Mouse (Mus musculus) cerebellum, adult 18-20 months (tissue): ENCODE measurements around the gene Cyp8b1.
A peak's percentile ranks its signal among the peaks of the same experiment; 100 is the strongest.

ENCODE experiments used
- DNase-seq, 2 experiments: peaks; one replicate each; pipeline ENCODE4 v3.0.0; 2021

Gene Cyp8b1

DNA sequence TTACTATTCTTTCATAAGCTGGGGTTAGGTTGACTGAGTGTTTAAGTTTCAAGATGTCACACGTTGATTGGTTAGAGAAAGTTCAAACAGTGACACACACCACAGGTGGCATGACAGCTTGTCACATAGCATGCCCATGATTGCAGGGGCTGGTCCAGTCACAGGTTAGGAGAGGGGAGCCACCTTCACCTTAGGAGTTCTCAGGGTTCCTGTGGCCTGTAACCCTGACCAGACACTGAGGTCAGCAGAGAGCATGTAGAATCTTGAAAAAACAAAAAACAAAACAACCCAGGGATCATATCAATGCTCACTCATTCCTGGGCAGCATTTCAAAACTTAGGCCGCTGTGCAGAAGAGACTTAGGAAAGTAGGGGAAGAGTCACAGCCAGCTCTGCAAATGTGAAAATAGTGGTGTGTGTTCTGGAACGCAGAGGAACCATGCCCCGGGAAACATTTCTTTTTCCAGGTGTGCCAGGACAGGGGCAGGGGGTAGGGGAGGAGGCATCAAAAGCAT, 26.1 kb downstream of the Cyp8b1 start:
- no peak for DNase-seq

DNA sequence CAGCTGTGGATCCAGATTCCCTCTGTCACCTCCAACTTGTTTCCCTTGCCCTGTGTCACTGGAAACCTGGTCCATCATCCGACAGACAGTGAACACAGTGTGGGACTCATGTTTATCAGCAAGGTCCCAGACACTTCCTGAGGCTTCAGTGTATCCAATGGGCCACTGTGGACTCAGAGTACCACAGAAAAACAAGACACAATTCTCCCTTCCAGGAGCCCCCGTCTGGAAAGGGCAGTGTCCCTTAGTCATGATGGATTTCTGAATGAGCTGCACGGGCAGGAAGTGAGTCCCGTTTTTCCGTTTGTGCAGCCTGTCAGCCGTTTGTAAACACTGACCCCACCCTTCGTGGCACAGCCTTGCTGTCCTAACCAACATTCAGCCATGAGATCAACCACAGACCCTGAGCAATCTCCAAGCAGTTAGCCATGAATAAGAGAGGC, 34.1 kb downstream of the Cyp8b1 start:
- DNase-seq = no peak

DNA sequence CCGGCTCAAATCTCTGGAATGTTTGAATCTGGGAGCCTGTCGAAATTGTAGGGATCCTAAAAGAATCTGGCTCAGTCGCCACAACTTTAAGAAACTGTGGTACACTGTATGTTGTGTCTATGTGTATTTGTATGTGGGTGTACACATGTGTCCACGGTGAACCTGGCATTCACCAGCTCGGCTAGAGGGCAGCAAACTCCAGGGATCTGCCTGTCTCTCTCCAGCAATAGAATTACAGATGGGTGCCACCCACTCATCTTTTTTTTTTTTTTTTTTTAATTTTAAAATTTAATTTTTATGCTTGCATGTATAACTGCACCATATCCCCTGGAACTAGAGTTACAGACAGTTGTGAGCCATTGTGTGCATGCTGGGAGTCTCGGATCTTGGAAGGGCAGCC, 34.8 kb downstream of the Cyp8b1 start:
- DNase-seq = no peak

DNA sequence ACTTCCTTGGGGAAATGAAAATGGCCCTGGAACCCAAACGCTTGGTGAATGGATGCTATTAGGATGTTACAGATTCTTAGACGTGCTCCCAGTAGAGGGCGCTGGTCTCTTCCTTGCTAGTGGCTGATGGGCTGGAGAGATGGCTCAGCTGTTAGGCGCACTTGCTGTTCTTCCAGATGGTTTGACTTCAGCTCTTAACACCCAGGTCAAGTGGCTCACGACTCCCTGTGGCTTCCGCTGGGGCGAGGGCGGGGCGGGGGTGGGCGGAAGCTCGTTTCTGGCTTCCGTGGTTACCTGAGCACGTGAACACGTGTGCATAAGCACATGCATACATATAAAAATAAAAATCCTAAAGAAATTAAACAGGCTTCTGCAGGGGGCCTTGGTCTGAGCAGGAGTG, 35.3 kb downstream of the Cyp8b1 start:
- peak; percentile 62 to 64 for DNase-seq

DNA sequence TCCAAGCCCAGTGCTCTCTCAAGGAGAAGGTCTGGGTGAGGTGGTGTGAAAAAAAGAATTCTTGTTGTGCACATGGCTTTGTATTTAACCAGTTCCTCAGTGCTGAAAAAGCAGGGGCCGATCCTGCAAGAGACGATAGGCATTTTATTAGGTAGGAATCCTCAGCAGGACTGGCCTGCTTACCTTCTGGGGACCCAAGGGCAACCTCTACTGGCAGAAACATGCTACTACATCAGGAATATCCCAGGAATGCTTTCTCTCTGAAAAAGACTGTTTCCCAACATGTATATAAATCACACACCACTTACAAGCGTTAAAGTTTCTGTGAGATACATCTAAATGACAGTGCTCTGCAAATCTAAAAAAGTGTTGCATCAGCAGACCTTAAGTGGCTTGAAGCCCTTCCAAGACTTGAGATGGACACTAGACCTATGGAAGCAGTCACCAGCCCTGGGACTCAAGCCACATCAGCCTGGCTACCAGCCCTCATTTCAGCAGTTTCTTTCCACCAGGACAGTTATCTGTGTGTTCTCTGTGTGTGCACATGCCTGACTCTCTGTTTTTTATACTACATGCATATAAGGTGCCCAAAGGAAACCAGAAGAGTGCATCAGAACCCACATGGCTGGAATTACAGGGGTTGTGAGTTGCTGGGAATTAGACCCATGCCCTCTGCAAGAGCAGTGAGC, 38.9 kb downstream of the Cyp8b1 start:
- peak; percentile 78 for DNase-seq

DNA sequence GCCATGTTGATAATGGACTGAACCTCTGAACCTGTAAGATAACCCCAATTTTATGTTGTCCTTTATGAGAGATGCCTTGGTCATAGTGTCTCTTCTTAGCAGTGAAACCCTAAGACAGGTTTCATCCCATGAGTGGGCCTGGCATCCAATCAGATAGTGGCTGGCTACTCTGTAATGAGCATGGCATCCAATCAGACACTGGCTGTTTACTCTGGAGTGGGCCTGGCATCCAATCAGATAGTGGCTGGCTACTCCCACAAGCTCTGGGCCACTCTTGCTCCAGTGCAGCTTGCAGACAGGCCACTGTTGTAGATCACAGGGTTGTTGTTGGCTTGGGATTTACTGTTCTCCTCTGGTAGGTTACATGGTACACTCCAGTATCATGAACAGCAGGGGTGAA, 42.5 kb downstream of the Cyp8b1 start:
- DNase-seq = no peak

DNA sequence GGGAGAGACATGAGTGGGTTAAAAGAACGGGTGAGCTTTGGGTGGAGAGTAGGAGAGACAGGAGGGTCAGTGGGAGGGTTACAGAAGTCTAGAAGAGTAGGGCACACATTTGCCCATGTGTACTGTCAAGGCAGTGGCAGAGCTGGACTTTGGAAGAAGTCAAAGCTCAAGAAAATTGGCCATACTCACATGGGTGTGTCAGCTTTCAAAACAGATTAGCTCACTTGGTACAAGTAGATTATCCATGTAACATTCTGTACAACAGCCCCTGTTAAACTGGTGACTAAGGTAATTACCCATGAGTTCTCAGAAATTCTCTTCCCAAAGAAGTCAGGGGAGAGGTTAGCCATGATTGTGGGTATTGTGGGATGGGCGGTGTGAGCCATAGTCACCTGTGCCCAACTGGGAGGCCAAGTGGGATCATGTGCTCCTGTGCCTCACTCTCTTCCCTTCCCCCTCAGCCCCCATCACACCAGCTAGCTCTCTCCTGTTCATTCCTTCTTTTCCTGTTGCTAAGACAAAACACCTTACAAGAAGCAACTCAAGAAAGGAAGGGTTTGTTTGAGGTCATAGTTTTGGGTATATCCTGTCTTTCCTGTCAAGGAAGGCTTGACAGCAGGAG, 43.9 kb downstream of the Cyp8b1 start:
- no peak for DNase-seq

DNA sequence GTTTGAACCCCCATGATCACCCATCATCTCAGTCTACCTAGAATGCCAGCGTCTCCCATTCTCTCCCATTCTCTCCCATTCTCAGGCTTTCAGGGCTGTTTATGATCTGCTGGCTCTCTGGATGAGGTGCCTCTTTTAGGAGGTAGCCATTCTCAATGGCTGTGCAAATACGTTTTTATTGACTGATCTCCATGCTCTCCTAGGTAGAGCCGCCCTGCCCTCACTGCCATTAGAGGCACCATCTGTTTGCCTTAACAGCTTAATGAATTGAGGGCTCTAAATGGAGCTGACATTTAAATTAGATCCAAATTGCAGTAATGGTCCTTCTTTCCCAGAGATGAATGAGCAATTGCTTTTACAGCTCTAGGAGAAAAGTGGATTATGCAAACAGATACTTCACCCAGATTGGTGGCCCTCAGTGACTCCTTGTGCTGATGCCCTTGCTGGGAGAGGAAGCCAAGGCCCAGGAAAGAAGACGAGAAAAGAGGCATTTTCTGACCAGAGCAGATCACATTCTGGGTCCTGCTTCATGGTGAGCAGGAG, 46.1 kb downstream of the Cyp8b1 start:
- DNase-seq = no peak

DNA sequence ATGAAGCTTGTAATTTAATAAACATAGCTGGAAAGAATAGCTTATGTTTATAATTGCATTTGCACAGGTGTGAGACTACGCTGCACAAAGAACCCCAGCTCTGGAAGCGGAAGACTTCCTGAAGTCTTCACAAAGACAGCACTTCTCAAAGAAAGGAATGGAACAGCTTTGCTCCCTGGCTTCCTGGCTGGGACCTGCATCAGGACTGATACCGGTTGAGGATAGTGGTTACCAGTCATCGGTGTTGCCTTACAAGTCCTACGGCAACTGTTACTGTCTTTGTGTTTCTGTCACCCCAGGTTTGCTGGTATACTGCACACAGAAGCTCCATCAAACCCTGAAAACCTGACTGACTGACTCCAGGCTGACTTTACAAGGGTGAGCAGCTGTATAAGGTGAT, 46.7 kb downstream of the Cyp8b1 start:
- no peak for DNase-seq

DNA sequence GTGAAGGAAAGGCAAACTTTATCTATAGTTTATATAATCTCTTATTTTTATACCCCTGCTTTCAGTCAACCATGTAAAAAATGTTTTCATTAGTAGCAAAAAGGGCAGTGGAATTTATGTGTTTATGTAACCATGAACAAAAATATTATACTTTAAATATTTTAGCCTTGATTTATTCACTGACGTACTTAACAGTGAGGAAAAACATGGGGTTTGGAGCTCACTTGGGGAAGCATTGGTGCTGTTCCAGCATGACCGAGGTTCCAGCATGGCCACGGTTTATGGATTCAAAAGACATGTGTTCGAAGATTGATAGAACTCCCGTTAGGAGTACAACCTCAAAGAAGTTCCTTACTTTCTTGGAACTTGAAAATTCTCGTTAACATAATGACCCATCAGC, 47.9 kb downstream of the Cyp8b1 start:
- no peak for DNase-seq

DNA sequence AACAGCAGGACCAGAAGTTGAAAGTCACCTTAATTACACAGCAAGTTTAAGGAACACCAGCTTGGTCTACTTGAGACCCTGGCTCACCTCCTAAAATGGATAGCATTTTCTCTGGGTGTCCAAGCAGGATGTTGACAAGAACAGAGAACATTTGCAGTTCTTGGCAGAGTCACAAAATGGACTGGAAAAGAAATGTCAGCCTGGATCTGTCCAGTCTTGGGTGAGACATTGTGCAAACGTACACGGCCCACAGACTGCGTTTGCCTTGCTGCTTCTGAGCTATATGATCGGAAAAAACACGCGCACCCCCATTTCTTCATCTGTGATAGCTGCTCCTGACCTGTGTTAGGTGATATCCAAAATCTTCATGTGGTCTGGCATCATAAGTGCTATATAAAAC, 48.5 kb downstream of the Cyp8b1 start:
- no peak for DNase-seq

DNA sequence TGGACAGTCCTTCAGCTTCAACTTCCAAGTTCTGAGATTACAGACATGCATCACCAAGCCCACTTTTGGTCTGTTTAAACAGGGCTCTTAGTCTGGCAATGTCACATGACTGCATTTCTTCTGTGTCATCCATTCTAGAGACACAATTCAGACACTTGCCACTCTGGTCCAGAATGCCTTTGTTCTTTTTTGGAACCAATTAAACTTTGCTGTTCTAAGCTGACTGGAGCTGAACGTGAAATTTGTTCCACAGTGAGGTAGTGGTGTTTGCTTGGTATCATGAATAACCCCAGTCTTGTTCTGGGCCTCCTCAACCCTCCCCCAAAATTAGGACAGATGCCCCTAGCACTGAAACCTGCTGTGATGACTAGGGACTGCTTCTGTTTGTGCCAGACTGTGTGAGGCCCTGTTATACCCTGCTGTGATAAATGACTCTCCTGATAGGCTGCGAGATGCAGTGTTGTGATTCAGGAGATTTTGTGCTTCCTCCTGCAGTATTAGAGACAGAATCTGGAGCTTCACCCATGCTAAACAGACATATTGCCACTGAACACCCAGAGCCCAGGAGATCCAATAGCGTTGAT, 50.6 kb downstream of the Cyp8b1 start:
- DNase-seq = no peak

DNA sequence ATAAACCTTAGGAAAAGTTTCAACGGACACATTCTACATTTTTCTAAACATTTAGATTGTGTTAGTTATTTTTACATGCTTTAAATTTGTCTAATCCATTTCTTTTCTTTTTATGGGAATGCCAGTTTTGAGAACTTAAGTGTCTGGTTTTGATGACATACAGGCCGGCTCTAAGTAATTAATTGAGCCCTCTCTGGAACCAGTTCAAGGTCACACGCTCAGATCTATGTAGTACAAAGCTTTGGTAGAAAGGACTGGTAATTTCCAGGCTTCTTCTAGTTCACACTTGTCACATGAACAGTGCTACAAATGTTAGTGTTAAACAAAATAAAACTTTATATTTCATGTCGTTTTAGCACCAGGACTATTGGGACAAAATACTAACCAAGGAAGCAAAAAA, 51.3 kb downstream of the Cyp8b1 start:
- no peak for DNase-seq
